Mouse (Mus musculus): Measurements from ENCODE around the gene Tmppe. TPM values are rescaled to one million over a fixed set of nuclear protein-coding genes. Genes with fewer than 3 reads are reported as not detected.

Gene Tmppe
- total RNA-seq, 2 experiments from 2014 or later = 6.3 to 7.0 TPM

DNA sequence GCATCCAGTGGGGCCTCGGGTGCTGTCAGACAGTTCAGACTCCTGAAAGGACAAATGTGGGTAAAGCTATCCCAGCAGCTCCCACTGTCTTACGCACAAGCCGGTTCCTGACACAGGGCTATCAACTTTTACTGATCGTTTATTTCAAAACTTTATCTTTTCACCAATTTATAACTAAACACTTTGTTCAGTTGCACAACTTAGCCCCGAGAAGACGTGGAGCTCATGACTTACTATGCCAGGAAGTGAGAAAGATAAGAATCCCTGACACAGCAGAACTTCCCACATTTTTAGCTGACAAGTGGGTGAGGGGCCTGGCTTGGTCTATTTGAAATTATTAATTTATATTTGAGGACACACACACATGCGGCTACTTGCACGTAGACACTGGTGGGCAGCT is 6.2 kb upstream of the Tmppe start:
- no peak for DNase-seq

- no peak for DNase-seq
Observed at GRCm38 (mm10) chr9:114395258-114395657, 5.6 kb upstream of the Tmppe start.

- no peak for DNase-seq
Observed at GRCm38 (mm10) chr9:114399680-114400079, 1.2 kb upstream of the Tmppe start.

GRCm38 (mm10) chr9:114400588-114400948 is 337 bp upstream of the Tmppe start:
- no peak for DNase-seq

GRCm38 (mm10) chr9:114401685-114402080 is 778 bp downstream of the Tmppe start:
- peak in 1 of 2 experiments; percentile 27 for DNase-seq

- no peak for DNase-seq
Observed at GRCm38 (mm10) chr9:114407676-114408075, 6.8 kb downstream of the Tmppe start.

- no peak for DNase-seq
Observed at GRCm38 (mm10) chr9:114410313-114410862, 9.5 kb downstream of the Tmppe start.

GRCm38 (mm10) chr9:114411295-114411694 is 10.4 kb downstream of the Tmppe start:
- DNase-seq = no peak

GRCm38 (mm10) chr9:114412406-114412805 is 11.5 kb downstream of the Tmppe start:
- no peak for DNase-seq

DNA sequence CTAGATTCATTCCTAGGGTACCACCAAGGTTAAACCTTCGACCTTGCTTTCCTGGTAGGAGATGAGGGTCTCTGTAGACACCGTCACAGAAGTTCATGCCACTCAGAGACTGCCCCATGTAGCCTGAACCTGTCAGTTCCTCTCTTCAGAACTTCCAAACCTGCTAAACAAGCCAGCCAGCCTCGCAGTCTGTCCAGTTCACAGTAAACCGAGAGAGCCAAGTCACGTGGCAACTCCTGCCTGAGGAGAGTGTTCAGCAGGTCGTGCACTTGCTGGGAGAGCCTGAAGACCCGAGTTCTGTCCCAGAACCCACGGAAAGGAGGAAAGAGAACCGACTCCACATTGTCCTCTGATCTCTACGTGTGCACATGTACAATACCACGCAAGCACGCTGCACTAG is 13.0 kb downstream of the Tmppe start:
- DNase-seq = no peak

- DNase-seq = peak; percentile 28 to 54
Observed at GRCm38 (mm10) chr9:114415701-114416100, 14.8 kb downstream of the Tmppe start.

DNA sequence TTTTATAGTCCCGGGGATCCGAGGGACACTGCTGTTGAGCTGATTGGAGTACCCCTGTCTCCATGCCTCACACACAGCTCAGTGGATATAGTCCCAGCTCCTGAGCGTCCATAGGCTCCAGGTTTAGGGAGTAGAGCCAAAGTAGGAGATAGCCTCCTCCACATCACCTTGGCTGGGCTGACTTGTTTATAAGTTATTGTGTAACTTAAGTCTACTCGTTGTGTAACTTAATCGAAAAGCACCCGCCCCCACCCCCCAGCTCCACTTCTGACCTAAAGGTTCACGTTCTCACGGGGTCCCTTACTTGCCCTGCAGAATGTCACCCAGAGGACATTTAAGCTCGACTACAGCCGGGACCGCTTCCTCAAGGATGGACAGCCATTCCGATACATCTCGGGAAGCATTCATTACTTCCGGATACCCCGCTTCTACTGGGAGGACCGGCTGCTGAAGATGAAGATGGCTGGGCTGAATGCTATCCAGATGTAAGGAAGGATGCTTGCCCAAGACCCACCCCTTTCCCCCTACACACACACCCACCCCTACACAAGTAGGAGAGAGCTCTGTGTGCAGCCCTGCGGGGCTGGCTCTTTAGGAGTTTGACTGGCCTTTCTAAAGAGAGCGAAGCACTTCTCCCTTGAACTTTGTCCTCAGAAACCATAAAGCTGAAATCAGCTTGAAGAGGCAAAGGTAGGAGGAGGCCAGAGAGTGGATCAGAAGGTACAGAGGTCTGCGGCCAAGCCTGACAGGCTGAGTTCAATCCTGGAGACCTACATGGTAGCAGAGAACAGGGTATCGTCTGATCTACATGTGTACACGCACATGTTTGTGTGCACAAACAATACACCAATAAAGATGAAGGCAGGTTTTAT is 16.0 kb downstream of the Tmppe start:
- no peak for DNase-seq

- DNase-seq = peak; percentile 38 to 48
Observed at GRCm38 (mm10) chr9:114418187-114418586, 17.3 kb downstream of the Tmppe start.

DNA sequence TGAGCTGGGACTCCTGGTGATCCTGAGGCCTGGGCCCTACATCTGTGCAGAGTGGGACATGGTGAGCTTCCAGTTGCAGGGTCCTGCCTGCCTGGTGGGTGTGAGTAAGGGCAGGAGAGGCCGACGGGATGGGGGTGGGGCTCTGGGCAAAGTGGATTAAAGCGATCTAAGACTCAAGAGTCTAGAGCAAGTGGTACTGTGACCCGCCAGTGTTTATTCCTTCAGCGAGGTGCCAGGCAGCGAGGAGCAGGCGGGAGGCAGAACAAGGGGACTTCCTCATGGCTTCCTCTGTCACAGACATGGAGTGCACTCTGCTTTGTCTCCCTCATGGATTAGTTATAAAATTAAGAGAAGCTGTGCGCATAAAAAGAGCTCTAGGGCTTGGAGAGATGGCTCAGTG is 19.5 kb downstream of the Tmppe start:
- DNase-seq = no peak

GRCm38 (mm10) chr9:114421045-114421444 is 20.1 kb downstream of the Tmppe start:
- DNase-seq = no peak

GRCm38 (mm10) chr9:114421797-114422196 is 20.9 kb downstream of the Tmppe start:
- DNase-seq = no peak

GRCm38 (mm10) chr9:114425576-114425975 is 24.7 kb downstream of the Tmppe start:
- no peak for DNase-seq

DNA sequence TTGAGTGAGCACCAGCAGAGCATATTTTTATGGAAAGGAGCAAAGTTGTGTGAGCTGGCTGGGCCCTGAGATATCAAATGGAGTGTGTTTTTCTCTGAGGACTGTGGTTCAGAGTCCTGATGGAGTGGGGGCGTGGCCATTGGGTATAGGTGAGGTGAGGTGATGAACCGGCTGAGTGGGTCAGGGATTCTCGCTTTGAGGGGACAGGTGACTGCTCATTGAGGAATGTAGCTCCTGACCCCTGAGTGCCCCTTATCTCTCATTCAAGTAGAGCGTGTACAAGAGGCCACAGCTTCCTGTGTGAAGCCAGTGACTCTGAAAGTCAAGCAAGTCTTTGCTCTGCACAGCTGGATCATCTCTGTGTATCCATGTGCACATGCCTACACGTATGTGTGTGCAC is 25.3 kb downstream of the Tmppe start:
- no peak for DNase-seq

DNA sequence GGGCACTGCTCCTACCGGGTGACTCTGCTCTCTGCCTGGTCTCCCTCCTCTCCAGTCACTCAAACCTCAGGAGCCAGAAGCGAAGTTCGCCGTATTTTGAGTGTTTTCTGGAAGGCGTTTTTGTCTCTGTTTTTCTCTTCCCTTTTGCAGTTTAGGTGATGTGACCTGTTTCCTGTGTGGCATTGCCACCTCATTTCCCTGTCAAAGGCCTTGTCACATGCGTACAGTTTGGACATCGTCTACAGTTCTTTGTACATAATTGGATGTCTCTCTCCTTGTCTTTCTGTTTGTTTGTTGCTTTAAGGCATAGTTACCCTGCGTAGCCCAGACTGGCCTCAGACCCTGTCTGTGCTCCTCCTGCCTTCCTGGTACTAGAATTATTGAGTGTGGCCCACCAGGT is 26.5 kb downstream of the Tmppe start:
- DNase-seq = no peak

DNA sequence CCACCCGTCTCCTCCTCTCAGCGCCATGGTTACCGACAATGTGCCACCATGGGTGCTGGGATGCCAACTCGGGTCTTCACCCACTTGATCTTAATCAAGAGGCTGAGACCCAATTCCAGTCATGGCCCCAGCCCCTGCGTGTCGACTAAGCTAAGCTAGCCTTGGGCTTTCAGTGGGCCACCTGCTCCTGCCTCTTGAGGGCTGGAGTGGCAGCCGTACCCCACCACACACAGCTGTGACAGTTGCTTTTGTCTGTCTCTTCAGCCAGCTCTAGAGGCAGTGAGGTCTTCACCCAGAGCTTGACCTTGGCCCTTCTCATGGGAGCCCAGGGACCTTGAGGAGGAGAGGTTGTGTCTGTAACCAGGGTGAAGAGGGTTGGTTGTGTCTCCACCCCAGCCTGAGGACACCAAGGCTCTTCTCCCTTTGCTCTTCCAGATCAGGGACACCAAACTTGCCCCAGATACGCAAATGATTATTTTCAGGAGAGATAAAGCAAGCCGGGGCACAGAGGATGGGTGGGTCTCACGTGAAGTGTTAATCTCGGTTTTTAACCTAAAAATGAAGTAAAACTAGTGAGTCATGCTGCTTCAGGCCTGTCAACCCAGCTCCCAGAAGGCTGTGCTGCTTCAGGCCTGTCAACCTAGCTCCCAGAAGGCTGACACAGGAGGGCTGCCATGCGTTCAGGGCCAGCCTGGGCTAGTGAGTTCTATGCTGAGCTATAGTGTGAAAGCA is 27.4 kb downstream of the Tmppe start:
- DNase-seq = no peak

- DNase-seq = no peak
Observed at GRCm38 (mm10) chr9:114435668-114436067, 34.8 kb downstream of the Tmppe start.

DNA sequence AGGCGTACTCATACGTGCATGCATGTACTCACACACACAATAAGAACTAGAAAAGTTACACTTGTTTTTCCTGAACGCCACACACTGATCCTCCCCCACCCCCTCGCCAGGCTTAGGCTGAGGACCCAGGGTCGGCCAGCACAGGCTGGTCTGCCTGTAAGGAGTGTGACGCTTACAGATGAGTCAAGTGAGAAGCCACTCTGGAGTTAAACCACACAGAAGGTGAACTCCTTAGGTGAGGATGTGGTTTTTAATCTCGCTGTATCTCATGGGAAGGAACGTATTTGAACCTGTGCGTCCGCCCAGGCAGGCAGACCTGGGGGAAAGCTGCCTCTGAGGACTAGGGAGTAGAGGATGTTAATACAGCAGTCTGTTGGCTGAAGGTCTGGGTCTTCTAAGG is 39.6 kb downstream of the Tmppe start:
- no peak for DNase-seq

- no peak for DNase-seq
Observed at GRCm38 (mm10) chr9:114442225-114442624, 41.3 kb downstream of the Tmppe start.
